Mouse (Mus musculus): Measurements from ENCODE around the gene Sgms2.

GRCm38 (mm10) chr3:131508024-131508423 is 16.8 kb upstream of the Sgms2 start:
- TF ChIP-seq POLR2A (IDR thresholded peaks at IDR 0.05; ENCODE audit: control insufficient read depth, extremely low read depth, insufficient read depth, low read length, poor library complexity): no peak
- TF ChIP-seq CTCF (IDR thresholded peaks at IDR 0.05; ENCODE audit: borderline replicate concordance, control insufficient read depth, extremely low read depth, insufficient read depth, low read length, poor library complexity): no peak
